Mouse (Mus musculus) myocyte (in vitro differentiated cells): Measurements from ENCODE around the gene Fgd3.

Experiments used
- CEBPB ChIP-seq: IDR thresholded peaks from 2 replicates; pipeline ENCODE4 v1.6.1; 2011; ENCODE audit warnings: mild to moderate bottlenecking, moderate library complexity; ENCODE audit not compliant: poor library complexity, insufficient read depth, severe bottlenecking
- MYOG ChIP-seq, 3 experiments: IDR thresholded peaks; one replicate each; pipeline ENCODE4 v1.6.1; 2011; ENCODE audit warnings: control low read depth in 2 of 3, low read depth in 2 of 3, mild to moderate bottlenecking in 2 of 3; ENCODE audit not compliant: insufficient read length in 2 of 3, control insufficient read depth in 1 of 3, insufficient read depth in 1 of 3
- POLR2A ChIP-seq: IDR thresholded peaks from one replicate; pipeline ENCODE4 v1.6.1; 2011; ENCODE audit warnings: low read depth, mild to moderate bottlenecking, control low read depth, moderate library complexity; ENCODE audit not compliant: insufficient read length
- POLR2AphosphoS2 ChIP-seq: IDR thresholded peaks from one replicate; pipeline ENCODE4 v1.6.1; 2011; ENCODE audit warnings: low read depth, control low read depth; ENCODE audit not compliant: insufficient read length
- SRF ChIP-seq: IDR thresholded peaks from one replicate; pipeline ENCODE4 v1.6.1; 2011; ENCODE audit warnings: low read depth; ENCODE audit not compliant: control insufficient read depth, insufficient read length
- TCF12 ChIP-seq: IDR thresholded peaks from one replicate; pipeline ENCODE4 v1.6.1; 2011; ENCODE audit warnings: mild to moderate bottlenecking, control low read depth; ENCODE audit not compliant: poor library complexity, insufficient read depth, severe bottlenecking
- TCF3 ChIP-seq: IDR thresholded peaks from one replicate; pipeline ENCODE4 v1.6.1; 2011; ENCODE audit warnings: low read depth, control low read depth; ENCODE audit not compliant: insufficient read length
- USF1 ChIP-seq: IDR thresholded peaks from one replicate; pipeline ENCODE4 v1.6.1; 2011; ENCODE audit warnings: low read depth, mild to moderate bottlenecking, control low read depth, moderate library complexity

DNA sequence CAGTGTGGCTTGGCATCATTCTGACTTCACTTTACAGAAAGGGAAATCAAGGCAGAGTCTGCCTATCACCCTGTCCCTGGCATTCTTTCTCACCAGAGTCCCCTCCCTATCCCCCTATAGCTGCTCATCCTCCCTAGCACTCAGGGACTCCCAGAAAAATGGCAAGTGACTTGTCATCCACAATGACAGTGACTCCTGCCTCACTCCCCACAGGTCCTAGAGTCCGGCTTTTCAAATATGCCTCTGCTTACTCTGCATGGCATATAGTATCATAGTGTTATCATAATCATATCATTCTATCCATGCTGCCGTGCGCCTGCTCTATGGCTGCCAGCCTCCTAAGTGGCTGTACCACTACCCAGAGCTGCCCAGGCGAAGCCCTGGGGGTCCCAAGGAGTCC is 11.9 kb downstream of the Fgd3 start:
- TF ChIP-seq POLR2A, result no peak
- no peak for TF ChIP-seq CEBPB
- no peak for TF ChIP-seq TCF3
- no peak for TF ChIP-seq TCF12
- TF ChIP-seq MYOG (IDR thresholded peaks at IDR 0.05; ENCODE audit: control insufficient read depth in 1 of 3, insufficient read depth in 1 of 3, insufficient read length in 2 of 3, low read depth in 2 of 3), result no peak
- TF ChIP-seq SRF, result no peak
- no peak for TF ChIP-seq USF1
- TF ChIP-seq POLR2AphosphoS2, result no peak
